Mouse (Mus musculus) erythroblast, embryonic 14.5 days (primary cell): ENCODE results near the gene Madd. TPM values are rescaled to one million over a fixed set of nuclear protein-coding genes. Genes with fewer than 3 reads are reported as not detected.

Source experiments
- H3K27me3 ChIP-seq: 2 replicates; pipeline ENCODE4 v1.6.1; 2012; ENCODE audit warnings: inconsistent platforms; ENCODE audit not compliant: control insufficient read depth
- H3K36me3 ChIP-seq: 2 replicates; pipeline ENCODE4 v1.6.1; 2012; ENCODE audit warnings: mild to moderate bottlenecking, inconsistent platforms; ENCODE audit not compliant: control insufficient read depth
- H3K4me1 ChIP-seq: 2 replicates; pipeline ENCODE4 v1.6.1; 2012; ENCODE audit warnings: inconsistent platforms; ENCODE audit not compliant: control insufficient read depth
- H3K4me3 ChIP-seq: replicated peaks from 2 replicates; pipeline ENCODE3; 2012; ENCODE audit warnings: moderate library complexity, mild to moderate bottlenecking, inconsistent platforms
- H3K9me3 ChIP-seq: 2 replicates; pipeline ENCODE4 v1.6.1; 2012; ENCODE audit warnings: low read length, inconsistent platforms, mixed read lengths; ENCODE audit not compliant: control insufficient read depth
- GATA1 ChIP-seq: IDR thresholded peaks from 2 replicates; pipeline ENCODE4 v1.6.1; 2012; ENCODE audit warnings: low read length, inconsistent platforms, mixed read lengths
- TAL1 ChIP-seq: IDR thresholded peaks from 3 replicates; pipeline ENCODE4 v1.6.1; 2012; ENCODE audit warnings: low read length, inconsistent platforms, mixed read lengths
- polyA plus RNA-seq: library from polyadenylated mRNA; stranded (reverse); fragments of >175 nt; gene quantifications from 2 replicates; pipeline ENCODE4 v1.2.3, GENCODE M21; 2012

The Madd gene
- polyA plus RNA-seq, 1 experiment: 0.56 TPM

- no peaks in the 10 kb centered on the region for H3K36me3 ChIP-seq
- peaks cover 13% of the 10 kb centered on the region for H3K4me1 ChIP-seq
- no peak for TF ChIP-seq GATA1
- TF ChIP-seq TAL1: no peak
- H3K4me3 ChIP-seq: no peak overlapping the region
- no peaks in the 10 kb centered on the region; the same call in none of the 2 replicates for H3K27me3 ChIP-seq
- H3K9me3 ChIP-seq: no peaks in the 10 kb centered on the region
Observed at GRCm38 (mm10) chr2:91119551-91119950, 64.1 kb downstream of the Madd start.

DNA sequence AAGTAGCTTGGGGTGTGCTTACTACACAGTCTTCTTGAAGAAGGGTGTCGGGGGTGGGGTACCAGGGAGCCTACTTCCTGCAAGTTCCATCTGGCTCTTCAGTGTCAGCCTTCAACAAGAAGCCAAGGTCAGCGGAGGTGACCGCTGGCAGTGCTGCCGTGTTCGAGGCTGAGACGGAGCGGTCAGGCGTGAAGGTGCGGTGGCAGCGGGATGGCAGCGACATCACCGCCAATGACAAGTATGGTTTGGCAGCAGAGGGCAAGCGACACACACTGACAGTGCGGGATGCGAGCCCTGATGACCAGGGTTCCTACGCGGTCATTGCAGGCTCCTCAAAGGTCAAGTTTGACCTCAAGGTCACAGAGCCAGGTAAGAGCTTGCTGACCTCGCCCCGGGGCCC is 64.6 kb downstream of the Madd start:
- Histone ChIP-seq H3K4me1 (peaks cover 18% of the 10 kb centered on the region), H3K27me3 (no peaks in the 10 kb centered on the region; the same call in none of the 2 replicates), H3K9me3 (no peaks in the 10 kb centered on the region), H3K4me3 (no peak overlapping the region), H3K36me3 (no peaks in the 10 kb centered on the region)
- TF ChIP-seq TAL1 (no peak), GATA1 (no peak)

GRCm38 (mm10) chr2:91118647-91119046 is 65.0 kb downstream of the Madd start:
- Histone ChIP-seq H3K36me3 (no peaks in the 10 kb centered on the region), H3K4me3 (no peak overlapping the region), H3K27me3 (no peaks in the 10 kb centered on the region; the same call in none of the 2 replicates), H3K4me1 (peaks cover 22% of the 10 kb centered on the region), H3K9me3 (no peaks in the 10 kb centered on the region)
- TF ChIP-seq TAL1 (no peak), GATA1 (no peak)

GRCm38 (mm10) chr2:91117585-91118275 is 65.9 kb downstream of the Madd start, which contains the start of gene Mybpc3:
Gene Mybpc3, plus strand, starts transcription at chr2:91118144.
- H3K9me3 ChIP-seq: no peaks in the 10 kb centered on the region
- no peaks in the 10 kb centered on the region; the same call in 1 of the 2 replicates for H3K27me3 ChIP-seq
- no peaks in the 10 kb centered on the region for H3K36me3 ChIP-seq
- H3K4me1 ChIP-seq: peaks cover 32% of the 10 kb centered on the region
- no peak within 1 kb of the TSS for H3K4me3 ChIP-seq
- TF ChIP-seq GATA1 (no peak), TAL1 (no peak)

DNA sequence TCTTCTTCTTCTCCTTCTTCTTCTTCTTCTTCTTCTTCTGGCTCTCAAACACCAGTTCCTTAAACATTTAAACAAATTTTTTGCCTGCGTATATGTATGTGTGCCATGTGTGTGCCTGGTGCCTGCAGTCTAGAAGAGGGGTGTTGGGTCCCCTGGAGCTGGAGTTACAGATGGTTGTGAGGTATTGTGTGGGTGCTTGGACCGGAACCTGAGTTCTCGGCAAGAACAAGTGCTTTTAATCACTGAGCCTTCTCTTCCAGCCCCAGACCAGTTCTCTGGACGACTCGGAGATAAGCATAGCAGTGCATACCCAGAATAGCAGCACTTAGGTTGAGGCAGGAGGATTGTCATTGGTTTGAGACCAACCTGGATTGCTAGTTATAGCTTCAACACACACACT is 66.8 kb downstream of the Madd start:
- Histone ChIP-seq H3K36me3 (no peaks in the 10 kb centered on the region), H3K4me1 (peaks cover 38% of the 10 kb centered on the region), H3K4me3 (no peak overlapping the region), H3K9me3 (no peaks in the 10 kb centered on the region), H3K27me3 (no peaks in the 10 kb centered on the region; the same call in 1 of the 2 replicates)
- TF ChIP-seq GATA1 (no peak), TAL1 (no peak)

DNA sequence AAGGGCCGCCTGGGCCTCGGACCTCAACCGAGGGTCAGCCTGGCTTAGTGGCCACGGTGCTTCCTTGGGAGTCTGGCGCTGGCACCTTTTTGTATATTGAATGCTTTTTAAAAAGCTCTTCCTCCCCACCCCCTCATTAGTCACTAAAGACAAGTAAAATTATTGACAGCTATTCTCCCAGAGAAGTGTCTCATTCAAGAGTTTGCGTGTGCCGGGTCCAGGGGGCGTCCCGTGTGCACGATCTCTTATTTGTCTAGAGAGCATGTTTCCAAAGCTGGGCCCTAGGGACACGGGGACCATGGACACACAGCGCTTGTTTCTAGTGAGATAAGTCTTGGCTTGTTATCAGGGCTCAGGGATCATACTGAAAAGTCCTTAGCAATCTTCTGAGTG is 68.1 kb downstream of the Madd start:
- H3K4me1 ChIP-seq: peaks cover 38% of the 10 kb centered on the region
- no peaks in the 10 kb centered on the region for H3K9me3 ChIP-seq
- H3K36me3 ChIP-seq: no peaks in the 10 kb centered on the region
- TF ChIP-seq GATA1 (no peak), TAL1 (no peak)
- H3K4me3 ChIP-seq: no peak overlapping the region
- H3K27me3 ChIP-seq: no peaks in the 10 kb centered on the region

GRCm38 (mm10) chr2:91114781-91115577 is 68.7 kb downstream of the Madd start:
- Histone ChIP-seq H3K9me3 (no peaks in the 10 kb centered on the region), H3K4me1 (peaks cover 38% of the 10 kb centered on the region), H3K27me3 (no peaks in the 10 kb centered on the region), H3K4me3 (peak overlapping the region; percentile 8), H3K36me3 (no peaks in the 10 kb centered on the region)
- no peak for TF ChIP-seq GATA1
- TF ChIP-seq TAL1: no peak

DNA sequence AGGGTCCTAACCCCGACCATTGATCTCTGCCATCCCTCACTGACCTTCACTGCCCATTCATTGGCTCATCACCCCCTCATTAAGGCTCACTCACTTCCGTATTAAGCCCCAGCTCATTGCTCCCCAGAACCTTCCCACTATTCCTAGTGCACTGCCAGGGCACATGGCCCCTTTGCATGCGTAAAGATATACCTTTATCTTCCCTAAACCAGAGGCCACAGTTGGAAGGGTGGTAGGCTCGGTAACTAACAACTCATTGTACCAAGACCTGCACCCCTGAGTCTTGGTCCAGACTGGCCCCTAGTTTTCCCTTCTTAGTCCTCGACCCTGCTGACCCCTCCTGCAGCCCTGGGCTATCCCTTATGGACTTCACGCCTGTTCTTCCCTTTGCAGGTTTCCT is 69.8 kb downstream of the Madd start:
- no peak overlapping the region for H3K4me3 ChIP-seq
- no peaks in the 10 kb centered on the region for H3K9me3 ChIP-seq
- no peaks in the 10 kb centered on the region for H3K27me3 ChIP-seq
- H3K36me3 ChIP-seq: no peaks in the 10 kb centered on the region
- peaks cover 38% of the 10 kb centered on the region for H3K4me1 ChIP-seq
- TF ChIP-seq TAL1 (no peak), GATA1 (no peak)

DNA sequence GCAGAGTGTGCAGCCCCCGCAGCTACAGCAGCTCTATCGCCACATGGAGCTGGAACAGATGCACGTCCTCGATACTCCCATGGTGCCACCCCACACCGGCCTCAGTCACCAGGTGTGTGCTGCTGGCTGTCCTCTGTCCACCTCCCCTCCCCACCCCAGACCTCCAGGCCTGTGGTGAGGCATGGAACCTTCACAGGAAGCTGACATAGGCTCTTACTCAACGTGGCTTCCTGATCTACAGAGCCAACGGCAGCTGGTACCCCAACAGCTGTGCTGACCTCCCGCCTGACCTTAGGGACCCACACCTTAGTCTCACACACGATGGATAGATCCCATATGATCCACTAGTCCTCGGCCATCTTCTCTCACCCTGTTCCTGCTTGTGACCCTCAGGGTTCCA is 70.3 kb downstream of the Madd start:
- H3K4me3 ChIP-seq: no peak overlapping the region
- TF ChIP-seq GATA1 (no peak), TAL1 (no peak)
- peaks cover 39% of the 10 kb centered on the region for H3K4me1 ChIP-seq
- H3K27me3 ChIP-seq: no peaks in the 10 kb centered on the region
- H3K36me3 ChIP-seq: no peaks in the 10 kb centered on the region
- no peaks in the 10 kb centered on the region for H3K9me3 ChIP-seq
